In the genomic region with DNA sequence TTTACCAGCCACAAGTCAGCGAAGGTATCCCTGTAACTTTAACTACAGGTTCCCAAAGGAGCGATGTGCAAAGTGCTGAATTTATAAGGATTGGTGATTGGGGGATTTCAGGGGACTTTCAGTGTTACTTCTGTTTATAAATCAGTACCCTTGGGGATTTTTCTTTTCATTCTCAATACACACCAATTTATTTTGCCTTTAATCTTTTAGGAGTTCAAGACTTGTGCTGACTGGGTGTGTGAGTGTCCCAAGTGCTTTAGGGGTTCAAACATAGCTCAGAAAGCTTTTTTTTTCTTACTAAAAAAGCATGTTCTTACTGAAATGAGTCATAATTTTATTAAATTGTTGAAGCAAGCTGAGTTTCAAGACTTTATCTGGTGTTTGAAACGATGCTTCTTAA, we compare ENCODE assay signal across 15 mouse cellular contexts. TPM values are rescaled to one million over a fixed set of nuclear protein-coding genes. Genes with fewer than 3 reads are reported as not detected.
A peak's percentile ranks its signal among the peaks of the same experiment; 100 is the strongest.
DNase-seq lines count a peak whose midpoint lies in the region; ATAC-seq and TF ChIP-seq lines count a peak whose summit lies in the region.
"Had no signal": no experiment of that assay in that cellular context is flagged by ENCODE, and none has a peak within 500 bp of the region (broad histone marks: within the 10 kb centered on the region; RNA-seq: fewer than 3 reads in every experiment).

No protein-coding gene starts in this region.

- H3K9ac ChIP-seq in forebrain, embryonic 11.5 days (ENCODE audit: low read length): no peak overlapping the region
- no peak overlapping the region for H3K9ac ChIP-seq in forebrain, postnatal 0 days
- H3K9ac ChIP-seq in hindbrain, embryonic 14.5 days: no peak overlapping the region
- H3K9ac ChIP-seq in hindbrain, embryonic 16.5 days (ENCODE audit: low read depth, low read length): no peak overlapping the region
- no peak overlapping the region for H3K9ac ChIP-seq in midbrain, embryonic 14.5 days (replicated peaks; ENCODE audit: low read length)
- H3K9ac ChIP-seq in midbrain, postnatal 0 days (replicated peaks; ENCODE audit: low read length, poor library complexity, severe bottlenecking): no peak overlapping the region
- H3K9ac ChIP-seq in liver, embryonic 14.5 days (replicated peaks): no peak overlapping the region
- H3K9ac ChIP-seq: limb, embryonic 15.5 days had no signal

- no peak overlapping the region for H3K4me2 ChIP-seq in forebrain, embryonic 11.5 days (ENCODE audit: low read depth, low read length, severe bottlenecking)
- H3K4me2 ChIP-seq in forebrain, postnatal 0 days (ENCODE audit: low read depth): no peak overlapping the region
- peak overlapping the region; percentile 97; the same call in 1 of the 2 replicates for H3K4me2 ChIP-seq in hindbrain, embryonic 14.5 days (replicated peaks)
- no peak overlapping the region for H3K4me2 ChIP-seq in hindbrain, embryonic 16.5 days (ENCODE audit: low read length)
- H3K4me2 ChIP-seq in midbrain, embryonic 14.5 days (ENCODE audit: low read length): peak overlapping the region; percentile 98
- no peak overlapping the region for H3K4me2 ChIP-seq in midbrain, postnatal 0 days (ENCODE audit: low read depth, low read length, poor library complexity, severe bottlenecking)
- H3K4me2 ChIP-seq in liver, embryonic 14.5 days (ENCODE audit: low read depth): peak overlapping the region; percentile 81

- H3K4me3 ChIP-seq in forebrain, embryonic 11.5 days (ENCODE audit: low read depth, low read length): 0 out of 2 replicates have a peak overlapping the region, but pooled peaks have one; percentile 66
- no peak overlapping the region for H3K4me3 ChIP-seq in forebrain, postnatal 0 days (ENCODE audit: low read depth, low read length)
- no peak overlapping the region for H3K4me3 ChIP-seq in hindbrain, embryonic 14.5 days (replicated peaks; ENCODE audit: low read length)
- H3K4me3 ChIP-seq in hindbrain, embryonic 16.5 days (ENCODE audit: low read length): no peak overlapping the region
- peak overlapping the region; percentile 67 for H3K4me3 ChIP-seq in midbrain, embryonic 14.5 days (replicated peaks; ENCODE audit: low read depth, low read length)
- H3K4me3 ChIP-seq in midbrain, postnatal 0 days (ENCODE audit: low read depth, low read length): no peak overlapping the region
- no peak overlapping the region for H3K4me3 ChIP-seq in liver, embryonic 14.5 days (ENCODE audit: insufficient read depth in 1 of 2, low read depth in 2 of 2, low read length in 2 of 2)

- H3K9me3 ChIP-seq in forebrain, embryonic 11.5 days (ENCODE audit: control insufficient read depth, low read length): no peaks in the 10 kb centered on the region
- no peaks in the 10 kb centered on the region for H3K9me3 ChIP-seq in forebrain, postnatal 0 days (ENCODE audit: low read length)
- no peaks in the 10 kb centered on the region for H3K9me3 ChIP-seq in hindbrain, embryonic 14.5 days (ENCODE audit: control insufficient read depth, low read length)
- H3K9me3 ChIP-seq in hindbrain, embryonic 16.5 days (ENCODE audit: control insufficient read depth, low read length): no peaks in the 10 kb centered on the region
- no peaks in the 10 kb centered on the region for H3K9me3 ChIP-seq in midbrain, embryonic 14.5 days (ENCODE audit: control insufficient read depth, low read length)
- H3K9me3 ChIP-seq in midbrain, postnatal 0 days (ENCODE audit: low read length): no peaks in the 10 kb centered on the region
- H3K9me3 ChIP-seq in liver, embryonic 14.5 days (ENCODE audit: control insufficient read depth, low read length): no peaks in the 10 kb centered on the region
- H3K9me3 ChIP-seq: limb, embryonic 15.5 days; midbrain, embryonic 10.5 days had no signal

- no peak for TF ChIP-seq CTCF in forebrain, postnatal 0 days (IDR thresholded peaks at IDR 0.05; ENCODE audit: low read depth)
- no peak for TF ChIP-seq CTCF in midbrain, postnatal 0 days (IDR thresholded peaks at IDR 0.05)
- no peak for TF ChIP-seq CTCF in liver, embryonic 14.5 days (IDR thresholded peaks at IDR 0.05; ENCODE audit: low read depth)

- H3K4me1 ChIP-seq in forebrain, embryonic 11.5 days (replicated peaks; ENCODE audit: control insufficient read depth, insufficient read depth, low read length): peaks cover 7% of the 10 kb centered on the region
- H3K4me1 ChIP-seq in forebrain, postnatal 0 days (ENCODE audit: insufficient read depth): peaks cover 5% of the 10 kb centered on the region; the same call in 1 of the 2 replicates
- H3K4me1 ChIP-seq in hindbrain, embryonic 14.5 days (replicated peaks; ENCODE audit: control insufficient read depth, insufficient read depth, low read length): peaks cover 13% of the 10 kb centered on the region
- peaks cover 16% of the 10 kb centered on the region for H3K4me1 ChIP-seq in hindbrain, embryonic 16.5 days (ENCODE audit: control insufficient read depth, insufficient read depth, low read depth, low read length)
- peaks cover 15% of the 10 kb centered on the region for H3K4me1 ChIP-seq in midbrain, embryonic 14.5 days (ENCODE audit: control insufficient read depth, insufficient read depth, low read length)
- H3K4me1 ChIP-seq in midbrain, postnatal 0 days (ENCODE audit: insufficient read depth, low read length): peaks cover 4% of the 10 kb centered on the region; the same call in 1 of the 2 replicates
- peaks cover 8 to 12% of the 10 kb centered on the region in 2 experiments; a peak in 3 of 4 replicates for H3K4me1 ChIP-seq in liver, embryonic 14.5 days (replicated peaks; ENCODE audit: control insufficient read depth in 2 of 2, insufficient read depth in 2 of 2, low read length in 1 of 2)

- H3K36me3 ChIP-seq in forebrain, embryonic 11.5 days (ENCODE audit: control insufficient read depth, insufficient read depth, low read length): no peaks in the 10 kb centered on the region
- no peaks in the 10 kb centered on the region for H3K36me3 ChIP-seq in forebrain, postnatal 0 days (ENCODE audit: insufficient read depth)
- no peaks in the 10 kb centered on the region for H3K36me3 ChIP-seq in hindbrain, embryonic 14.5 days (replicated peaks; ENCODE audit: control insufficient read depth, insufficient read depth)
- H3K36me3 ChIP-seq in hindbrain, embryonic 16.5 days (ENCODE audit: control insufficient read depth, insufficient read depth, low read length): no peaks in the 10 kb centered on the region
- no peaks in the 10 kb centered on the region for H3K36me3 ChIP-seq in midbrain, embryonic 14.5 days (ENCODE audit: control insufficient read depth, insufficient read depth, low read length)
- no peaks in the 10 kb centered on the region for H3K36me3 ChIP-seq in midbrain, postnatal 0 days (ENCODE audit: insufficient read depth, low read length)
- no peaks in the 10 kb centered on the region for H3K36me3 ChIP-seq in liver, embryonic 14.5 days (replicated peaks; ENCODE audit: control insufficient read depth, insufficient read depth, low read depth)
- H3K36me3 ChIP-seq: limb, embryonic 15.5 days; midbrain, embryonic 10.5 days had no signal

- WGBS in forebrain, embryonic 11.5 days: 38% methylated on average over 3 of the region's 3 CpGs
- WGBS in forebrain, postnatal 0 days: 51% methylated on average over 3 of the region's 3 CpGs
- 52% methylated on average over 3 of the region's 3 CpGs for WGBS in hindbrain, embryonic 14.5 days
- 52% methylated on average over 3 of the region's 3 CpGs for WGBS in hindbrain, embryonic 16.5 days
- WGBS in midbrain, embryonic 14.5 days: 54% methylated on average over 3 of the region's 3 CpGs
- 59% methylated on average over 3 of the region's 3 CpGs for WGBS in midbrain, postnatal 0 days
- WGBS in liver, embryonic 14.5 days (ENCODE audit: insufficient replicate concordance): 52% methylated on average over 3 of the region's 3 CpGs

- no peak overlapping the region for H3K27ac ChIP-seq in forebrain, embryonic 11.5 days (ENCODE audit: low read depth, low read length)
- H3K27ac ChIP-seq in forebrain, postnatal 0 days (ENCODE audit: low read depth, low read length): no peak overlapping the region
- H3K27ac ChIP-seq in hindbrain, embryonic 14.5 days: no peak overlapping the region
- H3K27ac ChIP-seq in hindbrain, embryonic 16.5 days (ENCODE audit: low read depth, low read length): no peak overlapping the region
- H3K27ac ChIP-seq in midbrain, embryonic 14.5 days (replicated peaks; ENCODE audit: low read depth, low read length): no peak overlapping the region
- no peak overlapping the region for H3K27ac ChIP-seq in midbrain, postnatal 0 days (ENCODE audit: low read depth, low read length)
- H3K27ac ChIP-seq in liver, embryonic 14.5 days: no peak overlapping the region
- H3K27ac ChIP-seq: gastrocnemius, adult 2 months; limb, embryonic 15.5 days had no signal

- no peak for ATAC-seq in forebrain, embryonic 11.5 days (replicated peaks; ENCODE audit: low FRiP score)
- no peak for ATAC-seq in forebrain, postnatal 0 days
- ATAC-seq in hindbrain, embryonic 14.5 days (ENCODE audit: low FRiP score): no peak
- ATAC-seq in hindbrain, embryonic 16.5 days: no peak
- ATAC-seq in midbrain, embryonic 14.5 days (ENCODE audit: low FRiP score, low TSS enrichment): no peak
- no peak for ATAC-seq in midbrain, postnatal 0 days (ENCODE audit: low FRiP score)
- ATAC-seq in liver, embryonic 14.5 days (ENCODE audit: insufficient read depth): no peak
- ATAC-seq: lung, postnatal 0 days had no signal

- TF ChIP-seq EP300 in liver, embryonic 14.5 days (IDR thresholded peaks at IDR 0.05; ENCODE audit: low read depth): no peak

- DNase-seq in forebrain, embryonic 11.5 days (ENCODE audit: low spot score): no peak
- no peak for DNase-seq in forebrain, postnatal 0 days
- no peak for DNase-seq in hindbrain, embryonic 14.5 days (ENCODE audit: low spot score)
- no peak for DNase-seq in midbrain, embryonic 14.5 days
- DNase-seq in midbrain, postnatal 0 days (ENCODE audit: low spot score): no peak
- DNase-seq in liver, embryonic 14.5 days (ENCODE audit: low read depth in 3 of 3, low spot score in 3 of 3): no peak
- no peak for DNase-seq in adrenal gland, adult (ENCODE audit: inconsistent age in 2 of 2, low spot score in 1 of 2)
- DNase-seq: cerebellum, adult 9-10 months; gastrocnemius, adult 2 months; right cerebral cortex, postnatal 14 days had no signal

- peaks cover 35% of the 10 kb centered on the region for H3K27me3 ChIP-seq in forebrain, embryonic 11.5 days (ENCODE audit: control insufficient read depth, insufficient read depth, low read length)
- 0 out of 2 replicates have a peak, but pooled peaks cover 9% of the 10 kb centered on the region for H3K27me3 ChIP-seq in forebrain, postnatal 0 days (ENCODE audit: insufficient read depth, low read length)
- H3K27me3 ChIP-seq in hindbrain, embryonic 14.5 days (ENCODE audit: control insufficient read depth, insufficient read depth, low read length): peaks cover 36% of the 10 kb centered on the region
- H3K27me3 ChIP-seq in hindbrain, embryonic 16.5 days (replicated peaks; ENCODE audit: control insufficient read depth, insufficient read depth, low read length): peaks cover 5% of the 10 kb centered on the region
- H3K27me3 ChIP-seq in midbrain, embryonic 14.5 days (ENCODE audit: control insufficient read depth, insufficient read depth, low read length): peaks cover 37% of the 10 kb centered on the region
- H3K27me3 ChIP-seq in midbrain, postnatal 0 days (ENCODE audit: insufficient read depth, low read length): 0 out of 2 replicates have a peak, but pooled peaks cover 7% of the 10 kb centered on the region
- no peaks in the 10 kb centered on the region for H3K27me3 ChIP-seq in liver, embryonic 14.5 days (ENCODE audit: control insufficient read depth, insufficient read depth, low read length)

RNA-seq across cellular contexts. Expression of a gene that starts 1.3 kb away (rescaled TPM):
- polyA plus RNA-seq in forebrain, embryonic 11.5 days (2014; fragmentation: Nextera tagmentation; extraction: Ambion mirVana): 8.9 and 9.7 TPM in 2 replicates
- 3.5 and 4.1 TPM in 2 replicates for total RNA-seq in forebrain, postnatal 0 days (2014; rRNA removed)
- polyA plus RNA-seq in forebrain, postnatal 0 days (2015; fragmentation: Nextera tagmentation; extraction: Ambion mirVana): 0.91 and 1.8 TPM in 2 replicates
- 2.2 and 2.3 TPM in 2 replicates for polyA plus RNA-seq in hindbrain, embryonic 14.5 days (2014; fragmentation: Nextera tagmentation; extraction: Ambion mirVana)
- 2.4 and 2.5 TPM in 2 replicates for polyA plus RNA-seq in hindbrain, embryonic 16.5 days (2015; fragmentation: Nextera tagmentation; extraction: Ambion mirVana)
- 3.4 and 3.5 TPM in 2 replicates for polyA plus RNA-seq in midbrain, embryonic 14.5 days (2014; fragmentation: Nextera tagmentation; extraction: Ambion mirVana)
- total RNA-seq in midbrain, postnatal 0 days (2014; rRNA removed): 1.8 and 3.2 TPM in 2 replicates
- polyA plus RNA-seq in midbrain, postnatal 0 days (2015; fragmentation: Nextera tagmentation; extraction: Ambion mirVana): 0.75 and 1.0 TPM in 2 replicates
- polyA plus RNA-seq in liver, embryonic 14.5 days (2012; rRNA removed): 14.1 and 16.9 TPM in 2 replicates
- polyA plus RNA-seq in liver, embryonic 14.5 days (2014; fragmentation: Nextera tagmentation; extraction: Ambion mirVana): 11.7 and 13.6 TPM in 2 replicates
- total RNA-seq: adrenal gland, adult 18-20 months; gastrocnemius, adult 2 months had no signal

Comparison
In these comparisons a context has a peak if more than half of its experiments do, and no peak if none do; other contexts are left out.
1. H3K4me2 ChIP-seq: peak in hindbrain, embryonic 14.5 days (single experiment), midbrain, embryonic 14.5 days (single experiment) and liver, embryonic 14.5 days (single experiment); none in forebrain, embryonic 11.5 days (single experiment), forebrain, postnatal 0 days (single experiment), hindbrain, embryonic 16.5 days (single experiment) and midbrain, postnatal 0 days (single experiment).
2. H3K4me3 ChIP-seq: peak in forebrain, embryonic 11.5 days (single experiment) and midbrain, embryonic 14.5 days (single experiment); none in forebrain, postnatal 0 days (single experiment), hindbrain, embryonic 14.5 days (single experiment), hindbrain, embryonic 16.5 days (single experiment), midbrain, postnatal 0 days (single experiment) and liver, embryonic 14.5 days (0 of 2).